Mouse (Mus musculus): ENCODE data around the gene Sphk1. TPM values are rescaled to one million over a fixed set of nuclear protein-coding genes. Genes with fewer than 3 reads are reported as not detected.
A peak's percentile ranks its signal among the peaks of the same experiment; 100 is the strongest.

Gene Sphk1
- polyA plus RNA-seq, 1 experiment from 2014 or later: 15.3 TPM

DNA sequence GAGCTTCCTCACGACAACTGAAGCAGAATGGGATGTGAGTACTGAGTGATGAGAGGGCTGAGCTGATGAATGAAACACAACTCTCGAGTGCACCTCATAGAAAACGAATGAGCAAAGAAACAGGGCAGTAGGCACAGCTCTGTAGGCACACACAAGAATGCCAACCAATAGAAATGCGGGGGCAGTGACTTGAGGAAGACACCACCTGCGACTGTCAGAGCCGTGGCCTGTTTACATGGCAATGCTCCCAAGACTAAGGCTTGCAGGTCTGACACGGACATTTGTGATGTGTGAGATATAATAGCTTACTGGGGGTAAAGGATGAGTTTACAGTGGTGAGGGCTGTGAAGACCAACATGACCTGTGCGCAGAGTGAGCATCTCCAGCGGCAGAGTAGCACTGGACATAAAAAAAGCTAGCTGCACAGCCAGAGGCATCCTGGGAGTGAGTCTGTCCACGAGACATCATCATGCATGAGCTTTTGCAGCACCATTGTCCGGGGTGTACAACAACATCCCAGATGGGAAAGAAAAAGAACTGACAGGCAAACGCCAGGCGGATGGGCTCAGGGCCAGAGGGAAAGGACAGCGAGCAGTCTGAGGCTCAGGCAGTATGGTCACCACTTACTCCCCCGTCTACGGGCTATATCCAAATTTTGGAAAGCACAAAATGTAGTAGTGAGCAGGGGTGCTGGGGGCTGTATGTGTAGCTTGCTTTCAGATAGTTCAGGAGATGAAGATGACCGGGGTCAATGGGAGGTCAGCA, 16.8 kb downstream of the Sphk1 start:
- H3K9ac ChIP-seq (ENCODE audit: low read length): no peak overlapping the region
- no peak overlapping the region for H3K4me2 ChIP-seq (ENCODE audit: low read depth, low read length)
- 73% methylated on average over 17 of the region's 17 CpGs for WGBS
- ATAC-seq (ENCODE audit: insufficient read depth, low FRiP score): no peak
- H3K4me3 ChIP-seq (replicated peaks; ENCODE audit: low read length): no peak overlapping the region
- H3K36me3 ChIP-seq (ENCODE audit: control insufficient read depth, insufficient read depth, low read length): peaks cover 20% of the 10 kb centered on the region
- no peak overlapping the region for H3K27ac ChIP-seq (ENCODE audit: low read length)
- no peaks in the 10 kb centered on the region for H3K27me3 ChIP-seq (ENCODE audit: control insufficient read depth, insufficient read depth, low read length)
- H3K9me3 ChIP-seq (replicated peaks; ENCODE audit: control insufficient read depth, low read length): no peaks in the 10 kb centered on the region
- H3K4me1 ChIP-seq (ENCODE audit: control insufficient read depth, insufficient read depth, low read length): peaks cover 10% of the 10 kb centered on the region

- ATAC-seq (ENCODE audit: insufficient read depth, low FRiP score): no peak
- 94% methylated on average over 9 of the region's 9 CpGs for WGBS
- H3K4me1 ChIP-seq (ENCODE audit: control insufficient read depth, insufficient read depth, low read length): peaks cover 10% of the 10 kb centered on the region
- no peak overlapping the region for H3K9ac ChIP-seq (ENCODE audit: low read length)
- no peaks in the 10 kb centered on the region for H3K9me3 ChIP-seq (replicated peaks; ENCODE audit: control insufficient read depth, low read length)
- peaks cover 15% of the 10 kb centered on the region for H3K36me3 ChIP-seq (ENCODE audit: control insufficient read depth, insufficient read depth, low read length)
- H3K27ac ChIP-seq (ENCODE audit: low read length): no peak overlapping the region
- no peak overlapping the region for H3K4me2 ChIP-seq (ENCODE audit: low read depth, low read length)
- no peaks in the 10 kb centered on the region for H3K27me3 ChIP-seq (ENCODE audit: control insufficient read depth, insufficient read depth, low read length)
- no peak overlapping the region for H3K4me3 ChIP-seq (replicated peaks; ENCODE audit: low read length)
These were observed 18.1 kb downstream of the Sphk1 start for GRCm38 (mm10) chr11:116548780-116549179.

- H3K27ac ChIP-seq (ENCODE audit: low read length): no peak overlapping the region
- WGBS: 80% methylated on average over 11 of the region's 11 CpGs
These were observed 18.7 kb downstream of the Sphk1 start for GRCm38 (mm10) chr11:116549273-116550038.

DNA sequence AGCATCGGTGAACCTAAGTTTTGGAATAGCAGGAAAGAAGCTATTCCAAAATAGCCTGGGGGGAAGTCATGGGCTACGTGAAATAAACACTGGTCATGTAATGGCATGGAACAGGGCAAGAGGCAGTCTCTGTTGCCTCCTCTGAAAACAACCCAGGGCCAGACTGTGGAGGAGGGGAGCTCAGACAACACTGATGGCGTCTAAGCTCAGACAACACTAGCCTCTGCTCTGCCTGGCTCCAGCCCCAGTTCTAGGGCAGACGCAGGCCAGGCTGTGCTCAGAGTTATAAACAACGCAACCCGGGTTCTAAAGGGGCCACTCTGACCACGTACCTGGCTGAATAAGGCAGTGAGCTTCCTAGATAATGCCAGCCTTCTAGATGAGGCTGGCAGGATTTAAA, 20.0 kb downstream of the Sphk1 start:
- no peak for ATAC-seq (ENCODE audit: insufficient read depth, low FRiP score)
- peak overlapping the region; percentile 62 for H3K27ac ChIP-seq (ENCODE audit: low read length)
- peaks cover 9% of the 10 kb centered on the region; the same call in 1 of the 2 replicates for H3K36me3 ChIP-seq (ENCODE audit: control insufficient read depth, insufficient read depth, low read length)
- H3K4me1 ChIP-seq (ENCODE audit: control insufficient read depth, insufficient read depth, low read length): peaks cover 16% of the 10 kb centered on the region
- H3K9me3 ChIP-seq (replicated peaks; ENCODE audit: control insufficient read depth, low read length): no peaks in the 10 kb centered on the region
- 37% methylated on average over 7 of the region's 7 CpGs for WGBS
- H3K4me2 ChIP-seq (ENCODE audit: low read depth, low read length): no peak overlapping the region
- H3K9ac ChIP-seq (ENCODE audit: low read length): peak overlapping the region; percentile 52
- H3K27me3 ChIP-seq (ENCODE audit: control insufficient read depth, insufficient read depth, low read length): no peaks in the 10 kb centered on the region
- no peak overlapping the region for H3K4me3 ChIP-seq (replicated peaks; ENCODE audit: low read length)

More at GRCm38 (mm10) chr11:116549273-116550038, 18.7 kb downstream of the Sphk1 start:
- no peak overlapping the region for H3K4me2 ChIP-seq (ENCODE audit: low read depth, low read length)
- no peak for ATAC-seq (ENCODE audit: insufficient read depth, low FRiP score)
- peaks cover 10% of the 10 kb centered on the region for H3K4me1 ChIP-seq (ENCODE audit: control insufficient read depth, insufficient read depth, low read length)
- no peaks in the 10 kb centered on the region for H3K9me3 ChIP-seq (replicated peaks; ENCODE audit: control insufficient read depth, low read length)
- no peak overlapping the region for H3K9ac ChIP-seq (ENCODE audit: low read length)
- H3K4me3 ChIP-seq (replicated peaks; ENCODE audit: low read length): no peak overlapping the region
- H3K36me3 ChIP-seq (ENCODE audit: control insufficient read depth, insufficient read depth, low read length): peaks cover 9% of the 10 kb centered on the region; the same call in 1 of the 2 replicates
- H3K27me3 ChIP-seq (ENCODE audit: control insufficient read depth, insufficient read depth, low read length): no peaks in the 10 kb centered on the region

- H3K4me1 ChIP-seq (ENCODE audit: control insufficient read depth, insufficient read depth, low read length): peaks cover 20% of the 10 kb centered on the region
- H3K9me3 ChIP-seq (replicated peaks; ENCODE audit: control insufficient read depth, low read length): no peaks in the 10 kb centered on the region
- no peak for ATAC-seq (ENCODE audit: insufficient read depth, low FRiP score)
- H3K4me2 ChIP-seq (ENCODE audit: low read depth, low read length): no peak overlapping the region
- 73% methylated on average over 1 of the region's 1 CpGs for WGBS
- H3K27me3 ChIP-seq (ENCODE audit: control insufficient read depth, insufficient read depth, low read length): no peaks in the 10 kb centered on the region
- no peak overlapping the region for H3K4me3 ChIP-seq (replicated peaks; ENCODE audit: low read length)
- no peak overlapping the region for H3K27ac ChIP-seq (ENCODE audit: low read length)
- no peak overlapping the region for H3K9ac ChIP-seq (ENCODE audit: low read length)
- no peaks in the 10 kb centered on the region for H3K36me3 ChIP-seq (ENCODE audit: control insufficient read depth, insufficient read depth, low read length)
These were observed 21.5 kb downstream of the Sphk1 start for GRCm38 (mm10) chr11:116552194-116552593.

GRCm38 (mm10) chr11:116554171-116554878, 23.6 kb downstream of the Sphk1 start:
- ATAC-seq (ENCODE audit: insufficient read depth, low FRiP score): no peak
- WGBS: 34% methylated on average over 12 of the region's 12 CpGs

GRCm38 (mm10) chr11:116555572-116555971, 24.8 kb downstream of the Sphk1 start:
- WGBS: 56% methylated on average over 1 of the region's 1 CpGs
- H3K27me3 ChIP-seq (ENCODE audit: control insufficient read depth, insufficient read depth, low read length): no peaks in the 10 kb centered on the region

More at GRCm38 (mm10) chr11:116554171-116554878, 23.6 kb downstream of the Sphk1 start:
- Histone ChIP-seq H3K4me2 (ENCODE audit: low read depth, low read length) (no peak overlapping the region), H3K4me3 (replicated peaks; ENCODE audit: low read length) (no peak overlapping the region), H3K27ac (ENCODE audit: low read length) (no peak overlapping the region), H3K9ac (ENCODE audit: low read length) (no peak overlapping the region), H3K4me1 (ENCODE audit: control insufficient read depth, insufficient read depth, low read length) (peaks cover 20% of the 10 kb centered on the region), H3K36me3 (ENCODE audit: control insufficient read depth, insufficient read depth, low read length) (no peaks in the 10 kb centered on the region), H3K27me3 (ENCODE audit: control insufficient read depth, insufficient read depth, low read length) (no peaks in the 10 kb centered on the region), H3K9me3 (replicated peaks; ENCODE audit: control insufficient read depth, low read length) (no peaks in the 10 kb centered on the region)

GRCm38 (mm10) chr11:116556308-116556707, 25.6 kb downstream of the Sphk1 start:
- Histone ChIP-seq H3K36me3 (ENCODE audit: control insufficient read depth, insufficient read depth, low read length) (no peaks in the 10 kb centered on the region), H3K9ac (ENCODE audit: low read length) (no peak overlapping the region), H3K27me3 (ENCODE audit: control insufficient read depth, insufficient read depth, low read length) (no peaks in the 10 kb centered on the region), H3K4me1 (ENCODE audit: control insufficient read depth, insufficient read depth, low read length) (peaks cover 12% of the 10 kb centered on the region), H3K9me3 (replicated peaks; ENCODE audit: control insufficient read depth, low read length) (no peaks in the 10 kb centered on the region), H3K4me3 (replicated peaks; ENCODE audit: low read length) (no peak overlapping the region), H3K27ac (ENCODE audit: low read length) (no peak overlapping the region), H3K4me2 (ENCODE audit: low read depth, low read length) (no peak overlapping the region)
- WGBS: 47% methylated on average over 6 of the region's 6 CpGs
- no peak for ATAC-seq (ENCODE audit: insufficient read depth, low FRiP score)

More at GRCm38 (mm10) chr11:116555572-116555971, 24.8 kb downstream of the Sphk1 start:
- ATAC-seq (ENCODE audit: insufficient read depth, low FRiP score): no peak
- Histone ChIP-seq H3K4me1 (ENCODE audit: control insufficient read depth, insufficient read depth, low read length) (peaks cover 19% of the 10 kb centered on the region), H3K27ac (ENCODE audit: low read length) (no peak overlapping the region), H3K9ac (ENCODE audit: low read length) (peak overlapping the region; percentile 19; the same call in 1 of the 2 replicates), H3K36me3 (ENCODE audit: control insufficient read depth, insufficient read depth, low read length) (no peaks in the 10 kb centered on the region), H3K4me2 (ENCODE audit: low read depth, low read length) (no peak overlapping the region), H3K9me3 (replicated peaks; ENCODE audit: control insufficient read depth, low read length) (no peaks in the 10 kb centered on the region), H3K4me3 (replicated peaks; ENCODE audit: low read length) (no peak overlapping the region)

Data from stomach, embryonic 16.5 days (tissue).